In the genomic region with DNA sequence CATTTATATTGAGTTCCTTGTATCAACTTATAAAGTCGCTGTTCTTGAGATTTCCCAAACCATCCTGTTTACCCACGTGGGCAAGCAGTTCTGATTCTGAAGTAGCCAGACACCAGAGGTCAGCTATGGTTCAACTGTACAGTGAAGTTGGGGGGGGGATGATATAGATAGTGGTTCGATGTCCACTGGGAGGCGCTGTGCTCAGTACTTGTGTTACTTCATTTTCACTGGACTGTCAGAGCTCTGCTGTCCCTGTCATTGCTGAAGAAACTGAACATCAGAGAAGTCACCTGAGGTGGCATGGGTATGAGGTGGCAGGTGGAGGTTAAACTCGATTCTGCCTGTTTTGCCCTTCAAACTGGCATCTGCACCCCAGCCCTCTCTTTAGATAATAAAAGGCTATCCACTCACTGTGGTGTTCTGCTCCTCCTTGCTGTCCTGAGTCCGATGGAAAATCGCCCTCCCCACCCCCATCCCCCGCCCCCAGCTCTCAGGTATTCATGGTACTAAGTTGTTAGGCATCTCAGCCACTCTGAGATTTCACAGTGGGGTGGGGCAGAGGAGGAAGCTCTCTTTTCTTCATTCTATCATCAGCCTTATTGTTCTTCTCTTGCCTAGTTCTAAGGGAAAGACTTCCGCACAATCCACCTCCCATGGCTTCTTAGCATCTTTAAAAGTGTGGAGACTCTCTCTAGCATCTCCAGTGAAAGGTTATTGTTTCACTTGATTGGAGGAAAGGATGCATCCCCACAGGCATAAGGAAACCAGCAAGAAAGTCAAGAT, we compare ENCODE assay signal across 23 mouse cellular contexts.
A peak's percentile ranks its signal among the peaks of the same experiment; 100 is the strongest.
DNase-seq lines count a peak whose midpoint lies in the region; ATAC-seq and TF ChIP-seq lines count a peak whose summit lies in the region.
"Had no signal": no experiment of that assay in that cellular context is flagged by ENCODE, and none has a peak within 500 bp of the region (broad histone marks: within the 10 kb centered on the region; RNA-seq: fewer than 3 reads in every experiment).

No protein-coding gene starts in this region.

- CTCF ChIA-PET in Patski (lab: Charles Lee), result interaction anchor here (0.8 to 1.2 kb wide), 2 partner anchors 18 to 19 kb away, joined by 3 read pairs; no protein-coding TSS in a partner anchor

- no peak overlapping the region for H3K4me3 ChIP-seq in layer of hippocampus, adult 2 months
- H3K4me3 ChIP-seq: embryonic facial prominence, embryonic 10.5 days; forebrain, embryonic 13.5 days; heart, adult 2 months; limb, embryonic 10.5 days; lung, embryonic 15.5 days; neural tube, embryonic 13.5 days had no signal

- POLR2A ChIA-PET in Patski (lab: Charles Lee), result no interaction called here

- peak; percentile 55 for TF ChIP-seq CTCF in layer of hippocampus, adult 2 months (conservative IDR thresholded peaks at IDR 0.05)
- TF ChIP-seq CTCF in Patski (IDR thresholded peaks at IDR 0.05), result peak; percentile 24

- ATAC-seq in Patski, result no peak
- ATAC-seq in CD4-positive, CD25-positive, alpha-beta regulatory T cell, adult 4 months, result no peak
- ATAC-seq: forebrain, embryonic 13.5 days; inflammation-experienced regulatory T-cells, adult 6 months had no signal

- DNase-seq in embryo, embryonic 11 days, result peak; percentile 17
- no peak for DNase-seq in embryo, embryonic 10 days (ENCODE audit: low spot score)
- DNase-seq in layer of hippocampus, adult 2 months (ENCODE audit: low spot score in 2 of 2), result no peak
- no peak for DNase-seq in layer of hippocampus, adult 11-12 months (ENCODE audit: low spot score)
- DNase-seq in retina, embryonic 14.5 days (ENCODE audit: low spot score), result peak; percentile 29
- DNase-seq in retina, postnatal 1 day, result no peak
- no peak for DNase-seq in Patski (ENCODE audit: low read depth, low spot score)
- DNase-seq: adrenal gland, postnatal 14 days; cerebellum, adult 18-20 months; cerebellum, postnatal 36 days; gastrocnemius, postnatal 25 days; heart, adult 2 months; kidney, adult 9 months; layer of hippocampus, postnatal 36 days; lung, postnatal 4 days; thymus, adult 2 months had no signal

- H3K27ac ChIP-seq in layer of hippocampus, adult 2 months, result no peak overlapping the region
- H3K27ac ChIP-seq: embryonic facial prominence, embryonic 10.5 days; forebrain, embryonic 13.5 days; heart, adult 2 months; limb, embryonic 10.5 days; lung, embryonic 15.5 days; neural tube, embryonic 13.5 days had no signal

- H3K27me3 ChIP-seq in Patski, result no peaks in the 10 kb centered on the region
- H3K27me3 ChIP-seq: forebrain, embryonic 13.5 days; lung, embryonic 15.5 days; neural tube, embryonic 13.5 days had no signal

- in situ Hi-C loops in Patski (cut with MboI; ENCODE audit: low pct_unique_long_range_greater_than_20kb), result no loop called here

Comparison
In these comparisons a context has a peak if more than half of its experiments do, and no peak if none do; other contexts are left out.
1. DNase-seq: peak in embryo, embryonic 11 days (single experiment) and retina, embryonic 14.5 days (single experiment); none in embryo, embryonic 10 days (single experiment), layer of hippocampus, adult 2 months (0 of 2), layer of hippocampus, adult 11-12 months (single experiment), retina, postnatal 1 day (single experiment) and Patski (single experiment).